8 mouse cellular contexts compared by ENCODE assay signal in the genomic region with DNA sequence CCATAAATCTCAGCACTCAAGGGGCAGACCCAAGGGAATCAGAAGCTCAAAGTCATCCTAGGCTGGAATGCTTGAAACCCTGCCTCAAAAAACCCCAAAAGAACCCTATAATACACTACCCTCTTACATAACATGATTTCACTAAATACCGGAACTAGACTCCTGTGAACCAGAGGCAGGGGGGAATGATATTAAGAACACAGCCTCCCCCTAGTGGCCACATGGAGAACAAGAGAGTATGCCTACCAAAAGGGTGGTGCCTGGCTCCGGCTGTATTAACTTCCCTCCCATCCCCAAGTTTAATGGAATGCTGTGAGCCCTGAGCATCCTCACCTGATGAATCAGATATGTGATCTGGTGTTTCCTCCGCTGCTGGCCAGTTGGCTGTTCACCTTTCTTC. TPM values are rescaled to one million over a fixed set of nuclear protein-coding genes. Genes with fewer than 3 reads are reported as not detected.
DNase-seq lines count a peak whose midpoint lies in the region; ATAC-seq lines count a peak whose summit lies in the region.

No protein-coding gene starts in this region.

- no peaks in the 10 kb centered on the region for H3K9me3 ChIP-seq in intestine, embryonic 14.5 days (ENCODE audit: control insufficient read depth, low read length)
- H3K9me3 ChIP-seq in intestine, embryonic 15.5 days, result no peaks in the 10 kb centered on the region
- H3K9me3 ChIP-seq in forebrain, embryonic 14.5 days (replicated peaks; ENCODE audit: control insufficient read depth, low read length), result no peaks in the 10 kb centered on the region
- no peaks in the 10 kb centered on the region for H3K9me3 ChIP-seq in hindbrain, embryonic 16.5 days (ENCODE audit: control insufficient read depth, low read length)
- H3K9me3 ChIP-seq in midbrain, embryonic 10.5 days (replicated peaks), result no peaks in the 10 kb centered on the region

- H3K4me2 ChIP-seq in intestine, embryonic 14.5 days (ENCODE audit: low read length), result no peak overlapping the region
- H3K4me2 ChIP-seq in intestine, embryonic 15.5 days (replicated peaks), result no peak overlapping the region
- H3K4me2 ChIP-seq in forebrain, embryonic 14.5 days (ENCODE audit: low read length), result no peak overlapping the region
- H3K4me2 ChIP-seq in hindbrain, embryonic 16.5 days (ENCODE audit: low read length), result no peak overlapping the region

- no peak overlapping the region for H3K27ac ChIP-seq in intestine, embryonic 14.5 days (ENCODE audit: low read depth)
- H3K27ac ChIP-seq in intestine, embryonic 15.5 days, result no peak overlapping the region
- H3K27ac ChIP-seq in forebrain, embryonic 14.5 days (ENCODE audit: low read depth, low read length), result no peak overlapping the region
- no peak overlapping the region for H3K27ac ChIP-seq in hindbrain, embryonic 16.5 days (ENCODE audit: low read depth, low read length)
- no peak overlapping the region for H3K27ac ChIP-seq in midbrain, embryonic 10.5 days (replicated peaks)

- no peak overlapping the region for H3K9ac ChIP-seq in intestine, embryonic 14.5 days (ENCODE audit: low read length)
- no peak overlapping the region for H3K9ac ChIP-seq in intestine, embryonic 15.5 days
- H3K9ac ChIP-seq in forebrain, embryonic 14.5 days (ENCODE audit: low read length), result no peak overlapping the region
- H3K9ac ChIP-seq in hindbrain, embryonic 16.5 days (ENCODE audit: low read depth, low read length), result no peak overlapping the region

- H3K4me1 ChIP-seq in intestine, embryonic 14.5 days (replicated peaks; ENCODE audit: control insufficient read depth, insufficient read depth, low read length), result no peaks in the 10 kb centered on the region
- H3K4me1 ChIP-seq in intestine, embryonic 15.5 days (replicated peaks), result 0 out of 2 replicates have a peak, but pooled peaks cover 3% of the 10 kb centered on the region
- H3K4me1 ChIP-seq in forebrain, embryonic 14.5 days (ENCODE audit: control insufficient read depth, insufficient read depth, low read length), result no peaks in the 10 kb centered on the region
- no peaks in the 10 kb centered on the region for H3K4me1 ChIP-seq in hindbrain, embryonic 16.5 days (ENCODE audit: control insufficient read depth, insufficient read depth, low read depth, low read length)
- no peaks in the 10 kb centered on the region for H3K4me1 ChIP-seq in midbrain, embryonic 10.5 days

- no peak overlapping the region for H3K4me3 ChIP-seq in intestine, embryonic 14.5 days (ENCODE audit: low read depth, low read length)
- no peak overlapping the region for H3K4me3 ChIP-seq in intestine, embryonic 15.5 days (replicated peaks)
- no peak overlapping the region for H3K4me3 ChIP-seq in forebrain, embryonic 14.5 days (ENCODE audit: low read depth, low read length)
- no peak overlapping the region for H3K4me3 ChIP-seq in hindbrain, embryonic 16.5 days (ENCODE audit: low read length)
- no peak overlapping the region for H3K4me3 ChIP-seq in midbrain, embryonic 10.5 days

- H3K27me3 ChIP-seq in intestine, embryonic 14.5 days (replicated peaks; ENCODE audit: control insufficient read depth, insufficient read depth, low read length), result no peaks in the 10 kb centered on the region
- no peaks in the 10 kb centered on the region for H3K27me3 ChIP-seq in intestine, embryonic 15.5 days (replicated peaks)
- H3K27me3 ChIP-seq in forebrain, embryonic 14.5 days (replicated peaks; ENCODE audit: control insufficient read depth, insufficient read depth, low read length), result no peaks in the 10 kb centered on the region
- no peaks in the 10 kb centered on the region for H3K27me3 ChIP-seq in hindbrain, embryonic 16.5 days (replicated peaks; ENCODE audit: control insufficient read depth, insufficient read depth, low read length)
- H3K27me3 ChIP-seq in midbrain, embryonic 10.5 days (ENCODE audit: low read depth, poor library complexity, severe bottlenecking), result no peaks in the 10 kb centered on the region

- ATAC-seq in intestine, embryonic 14.5 days (replicated peaks; ENCODE audit: low FRiP score, low TSS enrichment, low read depth), result 0 out of 2 replicates have a peak, but pooled peaks have one; percentile 17
- no peak for ATAC-seq in intestine, embryonic 15.5 days
- ATAC-seq in forebrain, embryonic 14.5 days, result peak; percentile 66; the same call in 1 of the 2 replicates
- ATAC-seq in hindbrain, embryonic 16.5 days, result peak; percentile 60; the same call in 1 of the 2 replicates

- peaks cover 69% of the 10 kb centered on the region for H3K36me3 ChIP-seq in intestine, embryonic 14.5 days (ENCODE audit: control insufficient read depth, insufficient read depth, low read length)
- peaks cover 44% of the 10 kb centered on the region for H3K36me3 ChIP-seq in intestine, embryonic 15.5 days
- peaks cover 70% of the 10 kb centered on the region for H3K36me3 ChIP-seq in forebrain, embryonic 14.5 days (ENCODE audit: control insufficient read depth, insufficient read depth, low read length)
- H3K36me3 ChIP-seq in hindbrain, embryonic 16.5 days (ENCODE audit: control insufficient read depth, insufficient read depth, low read length), result peaks cover 30% of the 10 kb centered on the region
- H3K36me3 ChIP-seq in midbrain, embryonic 10.5 days, result peaks cover 89% of the 10 kb centered on the region

- peak; percentile 75 for DNase-seq in intestine, embryonic 14.5 days (ENCODE audit: low spot score)
- peak; percentile 46 for DNase-seq in c-Kit-positive CD71-positive TER-119-negative erythroid progenitor cells, embryonic 14.5 days (ENCODE audit: low read depth)
- peak; percentile 83 for DNase-seq in forebrain, embryonic 14.5 days (ENCODE audit: low spot score)
- peak; percentile 61 for DNase-seq in left cerebral cortex, adult 11 months (ENCODE audit: low spot score)
- peak; percentile 49 for DNase-seq in midbrain, embryonic 10.5 days (ENCODE audit: low spot score)
- peak; percentile 27 for DNase-seq in spleen, adult 12 weeks (ENCODE audit: low spot score)

- WGBS in intestine, embryonic 14.5 days, result 27% methylated on average over 3 of the region's 3 CpGs
- 23% methylated on average over 3 of the region's 3 CpGs for WGBS in intestine, embryonic 15.5 days
- 28% methylated on average over 3 of the region's 3 CpGs for WGBS in forebrain, embryonic 14.5 days
- WGBS in hindbrain, embryonic 16.5 days, result 25% methylated on average over 3 of the region's 3 CpGs
- WGBS in midbrain, embryonic 10.5 days, result 43% methylated on average over 3 of the region's 3 CpGs

RNA-seq across cellular contexts. Expression of a gene that starts 13.3 kb away (rescaled TPM):
- polyA plus RNA-seq in intestine, embryonic 14.5 days (2014; fragmentation: Nextera tagmentation; extraction: Ambion mirVana), result 0.16 and 0.28 TPM in 2 replicates
- polyA plus RNA-seq in intestine, embryonic 15.5 days (2015; fragmentation: Nextera tagmentation; extraction: Ambion mirVana), result 0.24 and 0.43 TPM in 2 replicates
- not detected in 2 replicates for polyA plus RNA-seq in forebrain, embryonic 14.5 days (2014; fragmentation: Nextera tagmentation; extraction: Ambion mirVana)
- polyA plus RNA-seq in hindbrain, embryonic 16.5 days (2015; fragmentation: Nextera tagmentation; extraction: Ambion mirVana), result not detected in 2 replicates
- 0.06 and 0.11 TPM in 2 replicates for polyA plus RNA-seq in midbrain, embryonic 10.5 days (2016; fragmentation: Nextera tagmentation; extraction: Ambion mirVana)

RNA-seq across cellular contexts. Expression of a gene that starts 25.6 kb away (rescaled TPM):
- 14.3 and 14.7 TPM in 2 replicates for polyA plus RNA-seq in intestine, embryonic 14.5 days (2014; fragmentation: Nextera tagmentation; extraction: Ambion mirVana)
- polyA plus RNA-seq in intestine, embryonic 15.5 days (2015; fragmentation: Nextera tagmentation; extraction: Ambion mirVana), result 13.1 TPM in 2 replicates
- polyA plus RNA-seq in forebrain, embryonic 14.5 days (2014; fragmentation: Nextera tagmentation; extraction: Ambion mirVana), result 16.1 and 18.5 TPM in 2 replicates
- polyA plus RNA-seq in hindbrain, embryonic 16.5 days (2015; fragmentation: Nextera tagmentation; extraction: Ambion mirVana), result 13.9 and 15.9 TPM in 2 replicates
- polyA plus RNA-seq in midbrain, embryonic 10.5 days (2016; fragmentation: Nextera tagmentation; extraction: Ambion mirVana), result 18.6 and 19.1 TPM in 2 replicates

RNA-seq across cellular contexts. Expression of a gene that starts 35.7 kb away (rescaled TPM):
- 28.4 and 31.7 TPM in 2 replicates for polyA plus RNA-seq in intestine, embryonic 14.5 days (2014; fragmentation: Nextera tagmentation; extraction: Ambion mirVana)
- polyA plus RNA-seq in intestine, embryonic 15.5 days (2015; fragmentation: Nextera tagmentation; extraction: Ambion mirVana), result 22.6 and 29.5 TPM in 2 replicates
- 5.2 and 6.0 TPM in 2 replicates for polyA plus RNA-seq in forebrain, embryonic 14.5 days (2014; fragmentation: Nextera tagmentation; extraction: Ambion mirVana)
- polyA plus RNA-seq in hindbrain, embryonic 16.5 days (2015; fragmentation: Nextera tagmentation; extraction: Ambion mirVana), result 8.4 and 10.6 TPM in 2 replicates
- 12.3 and 14.7 TPM in 2 replicates for polyA plus RNA-seq in midbrain, embryonic 10.5 days (2016; fragmentation: Nextera tagmentation; extraction: Ambion mirVana)

RNA-seq across cellular contexts. Expression of a gene that starts 46.3 kb away (rescaled TPM):
- 167 and 246 TPM in 2 replicates for polyA plus RNA-seq in intestine, embryonic 14.5 days (2014; fragmentation: Nextera tagmentation; extraction: Ambion mirVana)
- polyA plus RNA-seq in intestine, embryonic 15.5 days (2015; fragmentation: Nextera tagmentation; extraction: Ambion mirVana), result 227 and 229 TPM in 2 replicates
- polyA plus RNA-seq in forebrain, embryonic 14.5 days (2014; fragmentation: Nextera tagmentation; extraction: Ambion mirVana), result 99.1 and 137 TPM in 2 replicates
- 79.7 and 110 TPM in 2 replicates for polyA plus RNA-seq in hindbrain, embryonic 16.5 days (2015; fragmentation: Nextera tagmentation; extraction: Ambion mirVana)
- 176 and 213 TPM in 2 replicates for polyA plus RNA-seq in midbrain, embryonic 10.5 days (2016; fragmentation: Nextera tagmentation; extraction: Ambion mirVana)

RNA-seq across cellular contexts. Expression of a gene that starts 59.5 kb away (rescaled TPM):
- 73.3 and 74.2 TPM in 2 replicates for polyA plus RNA-seq in intestine, embryonic 14.5 days (2014; fragmentation: Nextera tagmentation; extraction: Ambion mirVana)
- 74.2 and 79.2 TPM in 2 replicates for polyA plus RNA-seq in intestine, embryonic 15.5 days (2015; fragmentation: Nextera tagmentation; extraction: Ambion mirVana)
- 69.5 and 71.2 TPM in 2 replicates for polyA plus RNA-seq in forebrain, embryonic 14.5 days (2014; fragmentation: Nextera tagmentation; extraction: Ambion mirVana)
- 48.3 and 49.1 TPM in 2 replicates for polyA plus RNA-seq in hindbrain, embryonic 16.5 days (2015; fragmentation: Nextera tagmentation; extraction: Ambion mirVana)
- polyA plus RNA-seq in midbrain, embryonic 10.5 days (2016; fragmentation: Nextera tagmentation; extraction: Ambion mirVana), result 78.3 and 81.6 TPM in 2 replicates

Comparison
In these comparisons a context has a peak if more than half of its experiments do, and no peak if none do; other contexts are left out.
1. DNase-seq: peak in every context shown above with its lines; median percentile 83 in forebrain, embryonic 14.5 days; 75 in intestine, embryonic 14.5 days; 61 in left cerebral cortex, adult 11 months; 49 in midbrain, embryonic 10.5 days; 46 in c-Kit-positive CD71-positive TER-119-negative erythroid progenitor cells, embryonic 14.5 days; 27 in spleen, adult 12 weeks.